Mouse (Mus musculus) urinary bladder, postnatal 4 days (tissue): ENCODE results near the gene Gm10719.
"Not testable (repeated sequence)": the region's sequence is repeated elsewhere in the genome, so short reads cannot be mapped to it uniquely, and the experiment has no call there.

Experiments
- DNase-seq, 2 experiments: peaks; one replicate each; pipeline ENCODE4 v3.0.0; 2021 to 2022; ENCODE audit warnings: low spot score in 2 of 2

Gene Gm10719

GRCm38 (mm10) chr9:3017108-3017507 lies at the start of gene Gm10719:
Gm10719 (plus strand) TSS chr9:3017408.
- DNase-seq: not testable (repeated sequence)

- DNase-seq: peak in 1 of 2 experiments; percentile 62
These were observed 16.7 kb upstream of the Gm10719 start, which contains the start of gene Gm10722 for GRCm38 (mm10) chr9:3000445-3000972. Gm10722 (plus strand) TSS chr9:3000922.

- peak in 1 of 2 experiments; percentile 75 for DNase-seq
These were observed 16.2 kb upstream of the Gm10719 start for GRCm38 (mm10) chr9:3001006-3001405.

GRCm38 (mm10) chr9:3001948-3002659 lies 15.1 kb upstream of the Gm10719 start:
- peak; percentile 100 for DNase-seq

GRCm38 (mm10) chr9:3002794-3003396 lies 14.3 kb upstream of the Gm10719 start, which contains the start of gene Gm11168:
Gm11168 (plus strand) TSS chr9:3003346.
- DNase-seq: peak in 1 of 2 experiments; percentile 59

- not testable (repeated sequence) for DNase-seq
These were observed 11.0 kb upstream of the Gm10719 start for GRCm38 (mm10) chr9:3006179-3006578.

- peak; percentile 98 to 99 for DNase-seq
These were observed 10.6 kb upstream of the Gm10719 start for GRCm38 (mm10) chr9:3006636-3007035.

- DNase-seq: not testable (repeated sequence)
These were observed 9.9 kb upstream of the Gm10719 start for GRCm38 (mm10) chr9:3007272-3007671.

- not testable (repeated sequence) for DNase-seq
These were observed 7.9 kb upstream of the Gm10719 start for GRCm38 (mm10) chr9:3009331-3009730.

GRCm38 (mm10) chr9:3012054-3012621 lies 5.1 kb upstream of the Gm10719 start:
- not testable (repeated sequence) for DNase-seq

GRCm38 (mm10) chr9:3012733-3013279 lies 4.4 kb upstream of the Gm10719 start, which contains the start of gene Gm10721:
Gm10721 (plus strand) TSS chr9:3013140.
- not testable (repeated sequence) for DNase-seq

GRCm38 (mm10) chr9:3015354-3015753 lies 1.9 kb upstream of the Gm10719 start, which contains the start of gene Gm10720:
Gm10720 (plus strand) TSS chr9:3015654.
- DNase-seq: not testable (repeated sequence)

- DNase-seq: peak in 1 of 2 experiments; percentile 49
These were observed 1.3 kb upstream of the Gm10719 start for GRCm38 (mm10) chr9:3015896-3016295.

- peak; percentile 96 to 100 for DNase-seq
These were observed 1.7 kb downstream of the Gm10719 start for GRCm38 (mm10) chr9:3018944-3019343.

- DNase-seq: peak; percentile 92 to 99
These were observed 2.9 kb downstream of the Gm10719 start for GRCm38 (mm10) chr9:3019835-3020727.

- peak; percentile 90 to 97 for DNase-seq
These were observed 5.3 kb downstream of the Gm10719 start for GRCm38 (mm10) chr9:3022316-3023008.

- DNase-seq: peak; percentile 59 to 63
These were observed 6.2 kb downstream of the Gm10719 start, which contains the start of gene Gm10718 for GRCm38 (mm10) chr9:3023312-3023984. Gm10718 (plus strand) TSS chr9:3023547.

- DNase-seq: peak; percentile 89 to 93
These were observed 6.9 kb downstream of the Gm10719 start for GRCm38 (mm10) chr9:3023985-3024648.

GRCm38 (mm10) chr9:3024912-3025467 lies 7.8 kb downstream of the Gm10719 start, which contains the start of gene Gm10717:
Gm10717 (plus strand) TSS chr9:3025417.
- DNase-seq: peak; percentile 76 to 91
